Mouse (Mus musculus) Patski (cell line): ENCODE measurements around the gene Mycbpap. TPM values are rescaled to one million over a fixed set of nuclear protein-coding genes. Genes with fewer than 3 reads are reported as not detected.

ENCODE experiments used
- ATAC-seq: fragments of 100-300 bp; one replicate; pipeline ENCODE4 v1.8.0; 2021
- CTCF ChIA-PET: fragments of 350-600 bp; sonication (Branson Sonifier 250); formaldehyde crosslinking; loops from one replicate; lab custom pipeline; 2022; ENCODE audit warnings: inconsistent platforms; lab: Charles Lee
- POLR2A ChIA-PET: fragments of 350-600 bp; sonication (Branson Sonifier 250); formaldehyde crosslinking; loops from one replicate; lab custom pipeline; 2022; ENCODE audit warnings: antibody characterized with exemption, inconsistent platforms; lab: Charles Lee
- DNase-seq: peaks from one replicate; pipeline ENCODE4 v3.0.0-alpha.2; 2011; ENCODE audit warnings: low read depth, low spot score
- H3K27me3 ChIP-seq: fragments of 371-371 bp; one replicate; pipeline ENCODE4 v1.5.1; 2021
- CTCF ChIP-seq: fragments of 100-300 bp; IDR thresholded peaks from one replicate; pipeline ENCODE4 v1.5.1; 2021
- in situ Hi-C: fragments of 300-500 bp; cut with MboI; formaldehyde crosslinking; loops from 3 replicates; pipeline ENCODE4 v1.11.1; 2018; ENCODE audit warnings: low pct_unique_long_range_greater_than_20kb, mixed read lengths
- polyA plus RNA-seq: library from polyadenylated mRNA; unstranded; gene quantifications from one replicate; pipeline ENCODE4 v1.2.3, GENCODE M21; 2021

Gene Mycbpap
- polyA plus RNA-seq, 1 experiment from 2014 or later = 1.3 TPM

- DNase-seq (no peak), ATAC-seq (no peak)
- ChIA-PET POLR2A (interaction anchor here (0.6 to 1.5 kb wide), 3 partner anchors 17 to 18 kb away, joined by 3 to 4 read pairs (median 3); partner anchors contain the start of gene Cacna1g), CTCF (interaction anchor here (0.7 to 1.4 kb wide), 2 partner anchors 14 to 49 kb away, joined by 3 read pairs; no protein-coding TSS in a partner anchor)
- no peak for TF ChIP-seq CTCF
- in situ Hi-C loops = no loop called here
- no peaks in the 10 kb centered on the region for H3K27me3 ChIP-seq
These were observed 66.3 kb downstream of the Mycbpap start for GRCm38 (mm10) chr11:94455161-94455820.

DNA sequence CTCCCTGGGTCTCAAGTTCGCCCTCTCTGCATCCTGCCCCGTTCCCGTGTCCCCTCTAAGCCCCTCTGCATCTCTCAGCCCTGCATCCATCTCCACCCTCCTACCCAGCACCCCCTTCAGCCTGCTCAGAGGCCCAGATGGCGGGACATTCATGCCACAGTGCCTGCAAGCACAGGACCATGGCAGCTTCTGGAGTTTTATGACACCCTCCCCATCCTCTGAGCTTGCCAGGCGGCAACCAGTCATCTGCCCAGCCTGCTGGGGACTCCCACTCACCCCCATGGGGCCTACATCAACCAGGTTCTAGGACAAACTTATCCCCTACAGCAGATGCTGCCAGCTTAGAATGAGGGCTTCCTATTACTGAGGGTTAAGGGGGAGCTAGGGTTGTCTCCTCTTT is 66.8 kb downstream of the Mycbpap start:
- no peak for TF ChIP-seq CTCF
- ChIA-PET CTCF (interaction anchor here (1.4 kb wide), 1 partner anchor 49 kb away, joined by 3 read pairs; no protein-coding TSS in a partner anchor), POLR2A (interaction anchor here (0.6 to 1.5 kb wide), 2 partner anchors 17 to 18 kb away, joined by 3 read pairs; no protein-coding TSS in a partner anchor)
- in situ Hi-C loops = no loop called here
- DNase-seq (no peak), ATAC-seq (no peak)
- no peaks in the 10 kb centered on the region for H3K27me3 ChIP-seq

Other genes starting within 250 kb of the Mycbpap start
- not detected for gene Gm21885, start 239.9 kb downstream of the Mycbpap start, polyA plus RNA-seq
- 96.3 TPM for gene Luc7l3, start 199.8 kb downstream of the Mycbpap start, polyA plus RNA-seq
- 102 TPM for gene Ankrd40, start 193.7 kb downstream of the Mycbpap start, polyA plus RNA-seq
- 0.64 TPM for gene Abcc3, start 128.7 kb downstream of the Mycbpap start, polyA plus RNA-seq
- gene Cacna1g, start 47.5 kb downstream of the Mycbpap start, polyA plus RNA-seq = 79.1 TPM
- 0.27 TPM for gene Spata20, start 35.6 kb downstream of the Mycbpap start, polyA plus RNA-seq
- gene Epn3, start 21.8 kb downstream of the Mycbpap start, polyA plus RNA-seq = 48.0 TPM
- gene Rsad1, start 27.5 kb upstream of the Mycbpap start, polyA plus RNA-seq = 11.4 TPM
- 0.04 TPM for gene Chad, start 43.3 kb upstream of the Mycbpap start, polyA plus RNA-seq
- gene Acsf2, start 80.1 kb upstream of the Mycbpap start, polyA plus RNA-seq = 6.5 TPM
- gene Lrrc59, start 108.0 kb upstream of the Mycbpap start, polyA plus RNA-seq = 157 TPM
- gene Mrpl27, start 132.0 kb upstream of the Mycbpap start, polyA plus RNA-seq = 54.1 TPM
- gene Eme1, start 132.2 kb upstream of the Mycbpap start, polyA plus RNA-seq = 6.9 TPM
- 34.5 TPM for gene Xylt2, start 155.8 kb upstream of the Mycbpap start, polyA plus RNA-seq
- not detected for gene Gm11541, start 182.8 kb upstream of the Mycbpap start, polyA plus RNA-seq
- 2.2 TPM for gene Cdc34b, start 220.0 kb upstream of the Mycbpap start, polyA plus RNA-seq